Mouse (Mus musculus) thymus, adult 2 months (tissue): ENCODE measurements at regions not wholly inside any gene's neighbourhood (a gene's known extent, or its start where the extent isn't known, plus 50 kb on each side); places are given as distances from the start of the nearest gene placed in this dataset.

ENCODE experiments used
- CTCF ChIP-seq: fragments of 200-500 bp; IDR thresholded peaks from 2 replicates; pipeline ENCODE4 v1.5.1; 2012; ENCODE audit warnings: mild to moderate bottlenecking, control low read depth, low read length, moderate library complexity, borderline replicate concordance; ENCODE audit not compliant: control insufficient read depth, poor library complexity, insufficient read depth; ENCODE audit errors: extremely low read depth
- POLR2A ChIP-seq: fragments of 200-500 bp; IDR thresholded peaks from 2 replicates; pipeline ENCODE4 v1.6.1; 2012; ENCODE audit warnings: mild to moderate bottlenecking, low read length, control low read depth, moderate library complexity; ENCODE audit not compliant: control insufficient read depth, poor library complexity, insufficient read depth; ENCODE audit errors: extremely low read depth

- TF ChIP-seq CTCF, result no peak
- TF ChIP-seq POLR2A, result no peak
Measured at GRCm38 (mm10) chr15:74282440-74283171, 353.5 kb downstream of the Mroh4 start.
